Mouse (Mus musculus): ENCODE results near the gene AC129217.1.

- TF ChIP-seq POLR2A (IDR thresholded peaks at IDR 0.05; ENCODE audit: borderline replicate concordance, extremely low read depth, insufficient read depth, insufficient read length, poor library complexity, severe bottlenecking): no peak
- no peak for TF ChIP-seq CTCF (IDR thresholded peaks at IDR 0.05; ENCODE audit: borderline replicate concordance, extremely low read depth, insufficient read depth, insufficient read length)
Measured at GRCm38 (mm10) chr19:8841012-8841411, 11.4 kb downstream of the AC129217.1 start.
